Mouse (Mus musculus): ENCODE data around the gene Ttc34. TPM values are rescaled to one million over a fixed set of nuclear protein-coding genes. Genes with fewer than 3 reads are reported as not detected.

Gene Ttc34
- 0.50 and 1.00 TPM in 2 replicates for polyA plus RNA-seq (2012; rRNA removed)

- TF ChIP-seq CTCF (IDR thresholded peaks at IDR 0.05; ENCODE audit: borderline replicate concordance, extremely low read depth, insufficient read depth, insufficient read length) (peak; percentile 84), POLR2A (IDR thresholded peaks at IDR 0.05; ENCODE audit: borderline replicate concordance, extremely low read depth, insufficient read depth, insufficient read length, poor library complexity, severe bottlenecking) (no peak)
- DNase-seq (ENCODE audit: low read depth) = no peak
These were observed at the start of gene Ttc34 for GRCm38 (mm10) chr4:154837170-154837569. TSS of gene Ttc34 (plus strand) at chr4:154837459.

- TF ChIP-seq POLR2A (IDR thresholded peaks at IDR 0.05; ENCODE audit: borderline replicate concordance, extremely low read depth, insufficient read depth, insufficient read length, poor library complexity, severe bottlenecking) (no peak), CTCF (IDR thresholded peaks at IDR 0.05; ENCODE audit: borderline replicate concordance, extremely low read depth, insufficient read depth, insufficient read length) (no peak)
- no peak for DNase-seq (ENCODE audit: low read depth)
These were observed 49.1 kb upstream of the Ttc34 start for GRCm38 (mm10) chr4:154787960-154788702.

- no peak for TF ChIP-seq POLR2A (IDR thresholded peaks at IDR 0.05; ENCODE audit: borderline replicate concordance, extremely low read depth, insufficient read depth, insufficient read length, poor library complexity, severe bottlenecking)
- TF ChIP-seq CTCF (IDR thresholded peaks at IDR 0.05; ENCODE audit: borderline replicate concordance, extremely low read depth, insufficient read depth, insufficient read length) = no peak
- DNase-seq (ENCODE audit: low read depth) = no peak
These were observed 45.4 kb upstream of the Ttc34 start for GRCm38 (mm10) chr4:154791894-154792293.

GRCm38 (mm10) chr4:154793499-154793898 is 43.8 kb upstream of the Ttc34 start:
- no peak for DNase-seq (ENCODE audit: low read depth)
- no peak for TF ChIP-seq POLR2A (IDR thresholded peaks at IDR 0.05; ENCODE audit: borderline replicate concordance, extremely low read depth, insufficient read depth, insufficient read length, poor library complexity, severe bottlenecking)
- no peak for TF ChIP-seq CTCF (IDR thresholded peaks at IDR 0.05; ENCODE audit: borderline replicate concordance, extremely low read depth, insufficient read depth, insufficient read length)

- no peak for TF ChIP-seq POLR2A (IDR thresholded peaks at IDR 0.05; ENCODE audit: borderline replicate concordance, extremely low read depth, insufficient read depth, insufficient read length, poor library complexity, severe bottlenecking)
- peak; percentile 84; the same call in 1 of the 2 replicates for TF ChIP-seq CTCF (IDR thresholded peaks at IDR 0.05; ENCODE audit: borderline replicate concordance, extremely low read depth, insufficient read depth, insufficient read length)
- peak; percentile 73 for DNase-seq (ENCODE audit: low read depth)
These were observed 39.4 kb upstream of the Ttc34 start for GRCm38 (mm10) chr4:154797834-154798233.

- DNase-seq (ENCODE audit: low read depth) = peak; percentile 57
- TF ChIP-seq POLR2A (IDR thresholded peaks at IDR 0.05; ENCODE audit: borderline replicate concordance, extremely low read depth, insufficient read depth, insufficient read length, poor library complexity, severe bottlenecking) (no peak), CTCF (IDR thresholded peaks at IDR 0.05; ENCODE audit: borderline replicate concordance, extremely low read depth, insufficient read depth, insufficient read length) (no peak)
These were observed 36.7 kb upstream of the Ttc34 start for GRCm38 (mm10) chr4:154800543-154800942.

GRCm38 (mm10) chr4:154802210-154802609 is 35.0 kb upstream of the Ttc34 start:
- TF ChIP-seq POLR2A (IDR thresholded peaks at IDR 0.05; ENCODE audit: borderline replicate concordance, extremely low read depth, insufficient read depth, insufficient read length, poor library complexity, severe bottlenecking) (no peak), CTCF (IDR thresholded peaks at IDR 0.05; ENCODE audit: borderline replicate concordance, extremely low read depth, insufficient read depth, insufficient read length) (no peak)
- peak; percentile 39 for DNase-seq (ENCODE audit: low read depth)

- TF ChIP-seq CTCF (IDR thresholded peaks at IDR 0.05; ENCODE audit: borderline replicate concordance, extremely low read depth, insufficient read depth, insufficient read length) = peak; percentile 94
- no peak for TF ChIP-seq POLR2A (IDR thresholded peaks at IDR 0.05; ENCODE audit: borderline replicate concordance, extremely low read depth, insufficient read depth, insufficient read length, poor library complexity, severe bottlenecking)
- DNase-seq (ENCODE audit: low read depth) = peak; percentile 80
These were observed 11.6 kb upstream of the Ttc34 start for GRCm38 (mm10) chr4:154825662-154826061.

- TF ChIP-seq POLR2A (IDR thresholded peaks at IDR 0.05; ENCODE audit: borderline replicate concordance, extremely low read depth, insufficient read depth, insufficient read length, poor library complexity, severe bottlenecking) (no peak), CTCF (IDR thresholded peaks at IDR 0.05; ENCODE audit: borderline replicate concordance, extremely low read depth, insufficient read depth, insufficient read length) (no peak)
These were observed 11.0 kb upstream of the Ttc34 start for GRCm38 (mm10) chr4:154826224-154826623.

GRCm38 (mm10) chr4:154827181-154827580 is 10.1 kb upstream of the Ttc34 start:
- TF ChIP-seq POLR2A (IDR thresholded peaks at IDR 0.05; ENCODE audit: borderline replicate concordance, extremely low read depth, insufficient read depth, insufficient read length, poor library complexity, severe bottlenecking) = no peak
- TF ChIP-seq CTCF (IDR thresholded peaks at IDR 0.05; ENCODE audit: borderline replicate concordance, extremely low read depth, insufficient read depth, insufficient read length) = no peak
- no peak for DNase-seq (ENCODE audit: low read depth)

More at GRCm38 (mm10) chr4:154826224-154826623, 11.0 kb upstream of the Ttc34 start:
- no peak for DNase-seq (ENCODE audit: low read depth)

- DNase-seq (ENCODE audit: low read depth) = no peak
- no peak for TF ChIP-seq POLR2A (IDR thresholded peaks at IDR 0.05; ENCODE audit: borderline replicate concordance, extremely low read depth, insufficient read depth, insufficient read length, poor library complexity, severe bottlenecking)
- TF ChIP-seq CTCF (IDR thresholded peaks at IDR 0.05; ENCODE audit: borderline replicate concordance, extremely low read depth, insufficient read depth, insufficient read length) = no peak
These were observed 9.2 kb upstream of the Ttc34 start for GRCm38 (mm10) chr4:154827861-154828610.

Data from brain, embryonic 14.5 days (tissue).